Mouse (Mus musculus): Measurements from ENCODE around the gene Plxdc2.

Gene Plxdc2

GRCm38 (mm10) chr2:16414340-16414976 lies 58.4 kb downstream of the Plxdc2 start:
- DNase-seq (ENCODE audit: low read depth, low spot score): no peak

- no peak for DNase-seq (ENCODE audit: low read depth, low spot score)
Observed at GRCm38 (mm10) chr2:16439030-16439429, 82.9 kb downstream of the Plxdc2 start.

- no peak for DNase-seq (ENCODE audit: low read depth, low spot score)
Observed at GRCm38 (mm10) chr2:16442643-16443042, 86.5 kb downstream of the Plxdc2 start.

- no peak for DNase-seq (ENCODE audit: low read depth, low spot score)
Observed at GRCm38 (mm10) chr2:16447936-16448335, 91.8 kb downstream of the Plxdc2 start.

GRCm38 (mm10) chr2:16450838-16451665 lies 94.9 kb downstream of the Plxdc2 start:
- DNase-seq (ENCODE audit: low read depth, low spot score): no peak

GRCm38 (mm10) chr2:16451666-16452009 lies 95.5 kb downstream of the Plxdc2 start:
- DNase-seq (ENCODE audit: low read depth, low spot score): no peak

GRCm38 (mm10) chr2:16452080-16452479 lies 96.0 kb downstream of the Plxdc2 start:
- peak; percentile 7 for DNase-seq (ENCODE audit: low read depth, low spot score)

- no peak for DNase-seq (ENCODE audit: low read depth, low spot score)
Observed at GRCm38 (mm10) chr2:16456264-16456780, 100.2 kb downstream of the Plxdc2 start.

- no peak for DNase-seq (ENCODE audit: low read depth, low spot score)
Observed at GRCm38 (mm10) chr2:16459490-16459889, 103.4 kb downstream of the Plxdc2 start.

GRCm38 (mm10) chr2:16470099-16470498 lies 114.0 kb downstream of the Plxdc2 start:
- DNase-seq (ENCODE audit: low read depth, low spot score): no peak

GRCm38 (mm10) chr2:16483943-16484342 lies 127.8 kb downstream of the Plxdc2 start:
- no peak for DNase-seq (ENCODE audit: low read depth, low spot score)

GRCm38 (mm10) chr2:16485970-16486369 lies 129.9 kb downstream of the Plxdc2 start:
- no peak for DNase-seq (ENCODE audit: low read depth, low spot score)

GRCm38 (mm10) chr2:16491242-16491641 lies 135.1 kb downstream of the Plxdc2 start:
- DNase-seq (ENCODE audit: low read depth, low spot score): no peak

- DNase-seq (ENCODE audit: low read depth, low spot score): no peak
Observed at GRCm38 (mm10) chr2:16502843-16503242, 146.7 kb downstream of the Plxdc2 start.

GRCm38 (mm10) chr2:16507540-16508230 lies 151.6 kb downstream of the Plxdc2 start:
- DNase-seq (ENCODE audit: low read depth, low spot score): no peak

- no peak for DNase-seq (ENCODE audit: low read depth, low spot score)
Observed at GRCm38 (mm10) chr2:16518148-16518547, 162.0 kb downstream of the Plxdc2 start.

GRCm38 (mm10) chr2:16523427-16523826 lies 167.3 kb downstream of the Plxdc2 start:
- DNase-seq (ENCODE audit: low read depth, low spot score): no peak

GRCm38 (mm10) chr2:16532244-16532643 lies 176.1 kb downstream of the Plxdc2 start:
- DNase-seq (ENCODE audit: low read depth, low spot score): no peak

- DNase-seq (ENCODE audit: low read depth, low spot score): no peak
Observed at GRCm38 (mm10) chr2:16534566-16534965, 178.5 kb downstream of the Plxdc2 start.

GRCm38 (mm10) chr2:16541226-16541625 lies 185.1 kb downstream of the Plxdc2 start:
- DNase-seq (ENCODE audit: low read depth, low spot score): no peak

GRCm38 (mm10) chr2:16545207-16545606 lies 189.1 kb downstream of the Plxdc2 start:
- DNase-seq (ENCODE audit: low read depth, low spot score): no peak

GRCm38 (mm10) chr2:16559287-16559686 lies 203.2 kb downstream of the Plxdc2 start:
- DNase-seq (ENCODE audit: low read depth, low spot score): no peak
